Mouse (Mus musculus) yolk sac, embryonic 10.5 days (tissue): Measurements from ENCODE around the gene Atxn1.

Experiments
- DNase-seq: peaks from one replicate; pipeline ENCODE4 v3.0.0-alpha.2; 2017; ENCODE audit warnings: low spot score

The Atxn1 gene

GRCm38 (mm10) chr13:45524791-45525435 is 439.9 kb downstream of the Atxn1 start:
- DNase-seq, result no peak

DNA sequence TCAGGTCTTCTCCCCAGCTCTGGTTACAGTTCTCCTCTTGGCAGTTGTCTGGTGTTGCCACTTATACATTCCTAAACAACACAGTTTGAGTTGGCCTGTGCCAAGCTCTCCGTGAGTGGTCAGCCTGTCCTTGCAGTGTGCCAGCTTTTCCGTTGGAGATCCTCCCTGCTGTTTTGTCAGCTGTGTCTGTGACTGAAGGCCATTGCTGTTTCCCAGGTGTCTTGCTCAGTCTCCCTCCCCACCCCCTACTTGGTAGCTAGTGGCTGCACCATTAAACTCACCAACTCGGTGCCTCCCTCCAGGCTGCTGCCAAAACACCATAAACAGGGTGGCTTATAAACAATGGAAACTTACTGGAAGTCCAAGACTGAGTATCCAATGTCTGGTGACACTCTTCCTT is 440.5 kb downstream of the Atxn1 start:
- no peak for DNase-seq

DNA sequence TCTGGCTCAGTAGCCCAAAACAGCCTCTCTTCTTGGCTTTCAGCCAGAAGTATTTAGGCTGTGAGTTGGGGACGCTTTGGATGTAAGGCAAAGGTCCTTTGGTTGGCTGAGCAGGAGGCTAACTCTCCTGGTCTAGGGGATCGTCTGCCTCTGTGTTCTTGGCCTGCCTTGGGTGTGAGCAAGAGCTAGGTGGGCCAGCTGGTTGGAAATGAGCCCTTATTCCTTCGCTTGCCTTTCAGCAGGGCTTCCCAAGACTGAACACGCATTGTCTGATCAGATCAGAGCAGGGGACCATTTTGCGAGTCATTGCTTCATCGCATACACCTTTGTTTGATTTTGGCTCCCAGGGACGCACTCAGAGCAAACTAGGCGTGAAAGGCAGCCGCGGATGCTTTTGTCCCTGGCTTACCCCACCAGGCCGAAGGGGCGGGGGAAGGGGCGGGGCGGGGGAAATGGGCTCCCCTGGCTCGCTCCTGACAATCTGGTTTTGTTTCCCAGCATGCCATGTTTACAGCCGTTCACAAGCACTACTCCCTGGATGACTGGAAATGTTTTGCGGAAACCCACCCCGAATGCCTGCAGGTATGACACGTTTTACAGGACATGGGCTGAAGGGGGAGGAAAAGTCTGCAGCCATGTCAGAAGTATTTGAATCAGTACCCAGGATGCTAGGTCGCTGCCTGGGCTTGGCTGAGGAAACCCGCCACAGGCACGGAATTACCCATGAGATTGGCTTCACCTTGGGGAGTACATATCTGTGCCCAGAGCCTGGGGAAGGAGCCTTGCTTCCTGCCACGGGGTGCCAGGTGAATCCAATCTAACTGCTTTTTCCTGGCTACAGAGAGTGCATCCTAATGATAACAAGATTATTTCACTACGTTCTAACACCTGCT is 448.1 kb downstream of the Atxn1 start:
- peak; percentile 60 for DNase-seq

GRCm38 (mm10) chr13:45514832-45515422 is 449.9 kb downstream of the Atxn1 start:
- no peak for DNase-seq

DNA sequence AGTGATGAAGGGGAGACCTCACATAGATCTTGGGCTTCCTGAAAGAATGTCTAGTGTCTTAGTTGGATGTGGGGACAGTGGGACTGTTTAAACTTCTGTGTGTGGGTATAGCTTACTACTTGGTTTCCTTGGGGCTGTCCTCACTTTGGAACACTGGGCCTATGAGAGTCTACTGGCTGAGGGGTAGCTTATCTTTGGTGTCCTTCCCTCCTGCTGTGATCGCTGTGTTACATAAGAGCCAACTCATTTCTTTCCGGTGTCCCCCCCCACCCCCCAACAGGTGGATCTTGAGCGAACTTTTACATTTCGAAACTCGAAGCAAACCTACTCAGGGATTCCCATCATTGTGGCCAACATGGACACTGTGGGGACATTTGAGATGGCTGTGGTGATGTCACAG is 450.7 kb downstream of the Atxn1 start:
- DNase-seq, result no peak

- no peak for DNase-seq
Observed at GRCm38 (mm10) chr13:45513009-45513984, 451.5 kb downstream of the Atxn1 start.

DNA sequence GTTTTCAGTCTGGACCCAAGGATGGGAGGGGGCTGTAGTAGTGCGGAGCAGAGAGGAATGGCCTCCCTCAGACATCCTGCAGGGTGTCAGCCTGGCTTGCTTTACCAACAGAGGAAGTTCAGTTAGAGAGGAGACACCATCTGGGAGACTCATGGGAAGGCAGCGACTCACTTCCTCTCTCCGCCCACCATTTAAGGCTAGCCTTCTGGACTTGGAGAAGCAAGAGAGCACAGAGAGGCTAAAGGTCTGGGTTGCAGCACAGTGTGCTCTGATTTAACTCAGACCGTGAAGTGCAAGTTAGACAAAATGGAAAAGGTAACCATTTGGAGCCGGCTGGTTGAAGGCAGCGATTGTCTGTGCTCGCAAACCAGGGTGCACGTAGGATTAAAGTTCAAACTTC is 452.3 kb downstream of the Atxn1 start:
- peak; percentile 62 for DNase-seq

DNA sequence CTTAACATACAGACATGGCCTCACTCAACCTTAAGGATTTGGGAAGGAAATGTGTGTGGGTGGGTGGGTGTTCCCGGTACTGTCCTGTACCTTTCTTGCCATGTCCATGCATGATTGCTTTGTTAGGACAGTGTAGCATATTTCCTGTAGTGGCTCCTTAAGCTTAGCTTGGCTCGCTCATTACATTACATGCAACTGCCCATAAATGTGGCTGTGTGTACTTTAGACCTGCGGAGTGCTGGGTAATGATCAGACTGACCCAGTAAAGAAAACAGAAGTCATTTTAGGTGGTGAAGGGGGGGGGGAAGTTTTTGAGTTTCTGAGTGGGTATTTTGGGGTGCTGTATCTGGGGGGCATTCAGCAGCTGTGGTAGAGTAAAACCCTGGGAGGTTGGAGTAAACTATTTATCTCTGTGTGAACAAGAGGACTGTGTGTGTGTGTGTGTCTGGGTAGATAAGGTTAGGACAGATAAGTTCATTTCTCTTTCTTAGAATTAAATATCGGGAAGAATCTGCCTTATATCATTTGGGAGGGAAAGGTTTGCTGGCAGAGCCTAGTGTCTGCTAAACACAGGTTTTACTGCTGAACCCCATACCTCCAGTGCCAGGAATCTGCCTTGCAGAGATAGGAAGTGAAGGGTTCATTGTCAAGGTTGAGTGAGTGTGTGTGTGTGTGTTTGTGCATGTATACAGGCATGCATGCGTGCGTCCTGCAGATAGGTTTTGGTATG is 452.9 kb downstream of the Atxn1 start:
- no peak for DNase-seq

- no peak for DNase-seq
Observed at GRCm38 (mm10) chr13:45509366-45509765, 455.4 kb downstream of the Atxn1 start.

GRCm38 (mm10) chr13:45508495-45508894 is 456.3 kb downstream of the Atxn1 start:
- no peak for DNase-seq

DNA sequence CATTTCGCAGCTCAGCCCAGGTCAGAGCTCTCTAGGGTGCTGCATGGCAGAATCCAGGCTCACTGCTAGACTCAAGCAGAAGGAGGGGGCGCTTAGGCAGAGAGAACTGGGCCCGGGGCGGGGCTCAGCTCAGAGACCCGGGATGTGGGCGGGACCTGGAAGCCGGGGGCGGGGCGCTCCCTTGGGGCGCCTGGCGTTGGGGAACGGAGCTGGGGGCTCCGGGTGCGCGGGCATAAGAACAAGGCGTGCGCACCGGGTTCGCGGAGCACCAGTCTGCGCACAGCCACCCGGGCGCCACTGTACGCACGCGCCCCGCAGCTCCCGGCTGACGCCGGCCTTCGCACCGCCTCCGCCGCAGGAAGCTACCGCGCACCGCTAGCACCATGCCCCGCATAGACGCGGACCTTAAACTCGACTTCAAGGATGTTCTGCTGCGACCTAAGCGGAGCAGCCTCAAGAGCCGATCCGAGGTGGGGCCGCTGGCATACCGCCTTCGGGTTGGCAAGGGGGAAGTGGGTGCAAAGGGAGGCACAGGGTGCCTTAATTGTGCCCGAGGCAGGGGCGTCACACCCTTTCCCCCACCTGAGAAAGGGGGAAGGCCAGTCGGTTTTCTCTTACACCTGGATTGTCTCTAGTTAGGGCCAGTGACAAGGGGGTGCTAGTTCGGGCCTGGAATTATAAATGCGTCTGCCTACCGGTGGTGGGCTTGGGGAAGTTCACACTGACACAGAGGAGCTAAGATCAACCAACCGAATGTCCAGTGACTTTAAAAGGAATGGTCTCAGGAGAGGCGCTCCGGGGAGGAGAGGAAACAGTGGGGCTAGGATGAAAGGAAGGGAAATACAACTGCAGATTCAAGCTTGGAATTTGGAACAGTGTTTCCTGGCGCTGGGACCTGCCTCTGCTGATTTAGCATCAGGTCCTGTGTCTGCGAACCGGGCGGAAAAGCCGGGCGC is 457.3 kb downstream of the Atxn1 start, which contains the start of gene Gmpr:
Gene Gmpr (plus strand): TSS at position 171 of the 956 bp plus-strand sequence.
- peak; percentile 84 for DNase-seq

DNA sequence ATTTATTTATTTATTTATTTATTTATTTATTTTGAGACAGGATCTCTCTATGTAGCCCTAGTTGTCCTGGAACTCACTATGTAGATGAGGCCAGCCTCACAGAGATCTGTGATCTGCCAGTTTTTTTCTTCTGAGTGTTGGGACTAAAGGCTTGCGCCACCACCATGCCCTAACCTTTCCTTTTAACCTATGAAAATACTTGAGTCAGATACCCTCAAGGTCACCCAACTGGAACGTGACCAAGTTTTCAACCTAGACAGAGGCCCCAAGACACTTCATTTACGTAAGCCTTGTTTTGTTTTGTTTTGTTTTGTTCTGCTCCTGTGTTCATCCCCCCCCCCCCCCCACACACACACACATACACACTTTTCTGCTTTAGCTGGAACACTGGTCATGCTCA is 459.3 kb downstream of the Atxn1 start:
- no peak for DNase-seq

GRCm38 (mm10) chr13:45502791-45503190 is 462.0 kb downstream of the Atxn1 start:
- DNase-seq, result no peak

GRCm38 (mm10) chr13:45499906-45500305 is 464.9 kb downstream of the Atxn1 start:
- DNase-seq, result no peak
